Mouse (Mus musculus) kidney, embryonic 15.5 days (tissue): ENCODE data around the gene 4833423E24Rik. TPM values are rescaled to one million over a fixed set of nuclear protein-coding genes. Genes with fewer than 3 reads are reported as not detected.

Experiments
- ATAC-seq: fragments of 200-750 bp; cut with Nextera tagmentation; replicated peaks from 2 replicates; pipeline ENCODE4 v1.8.0; 2017; ENCODE audit warnings: moderate TSS enrichment; ENCODE audit not compliant: low FRiP score
- H3K27ac ChIP-seq: fragments of 300-500 bp; sonication (generic); 2 replicates; pipeline ENCODE4 v1.5.1; 2015; ENCODE audit warnings: mild to moderate bottlenecking, inconsistent platforms
- H3K27me3 ChIP-seq: fragments of 300-500 bp; sonication (generic); 2 replicates; pipeline ENCODE4 v1.6.1; 2015; ENCODE audit warnings: inconsistent platforms
- H3K36me3 ChIP-seq: fragments of 300-500 bp; sonication (generic); 2 replicates; pipeline ENCODE4 v1.6.1; 2015; ENCODE audit warnings: inconsistent platforms
- H3K4me1 ChIP-seq: fragments of 300-500 bp; sonication (generic); 2 replicates; pipeline ENCODE4 v1.6.1; 2015; ENCODE audit warnings: inconsistent platforms
- H3K4me2 ChIP-seq: fragments of 300-500 bp; sonication (generic); 2 replicates; pipeline ENCODE4 v1.6.1; 2015; ENCODE audit warnings: moderate library complexity, mild to moderate bottlenecking, inconsistent platforms
- H3K4me3 ChIP-seq: fragments of 300-500 bp; sonication (generic); replicated peaks from 2 replicates; pipeline ENCODE4 v1.5.1; 2015; ENCODE audit warnings: mild to moderate bottlenecking, inconsistent platforms
- H3K9ac ChIP-seq: fragments of 300-500 bp; sonication (generic); 2 replicates; pipeline ENCODE4 v1.6.1; 2015; ENCODE audit warnings: mild to moderate bottlenecking, inconsistent platforms
- H3K9me3 ChIP-seq: fragments of 300-500 bp; sonication (generic); replicated peaks from 2 replicates; pipeline ENCODE4 v1.6.1; 2016; ENCODE audit warnings: inconsistent platforms
- WGBS: fragments of 180-500 bp; shearing (Covaris S2); methylation state at CpG from one replicate; pipeline ENCODE4 v1.1.7; 2015; ENCODE audit warnings: mixed read lengths; 5-methylcytosine and 5-hydroxymethylcytosine counted together
- polyA plus RNA-seq: library from polyadenylated mRNA; unstranded; fragments of >200 nt; fragmentation: Nextera tagmentation; extraction: Ambion mirVana; gene quantifications from 2 replicates; pipeline ENCODE4 v1.2.1, GENCODE M21; 2015

4833423E24Rik gene
- polyA plus RNA-seq, 1 experiment from 2014 or later, result not detected

GRCm38 (mm10) chr2:85442546-85442945 is 76.3 kb downstream of the 4833423E24Rik start:
- Histone ChIP-seq H3K27me3 (no peaks in the 10 kb centered on the region), H3K4me2 (no peak overlapping the region), H3K4me3 (no peak overlapping the region), H3K36me3 (no peaks in the 10 kb centered on the region), H3K4me1 (no peaks in the 10 kb centered on the region), H3K9me3 (no peaks in the 10 kb centered on the region), H3K9ac (no peak overlapping the region), H3K27ac (no peak overlapping the region)
- no peak for ATAC-seq

- Histone ChIP-seq H3K27ac (no peak within 1 kb of the TSS), H3K27me3 (no peaks in the 10 kb centered on the region), H3K9me3 (no peaks in the 10 kb centered on the region), H3K4me1 (no peaks in the 10 kb centered on the region), H3K9ac (no peak within 1 kb of the TSS), H3K4me3 (no peak within 1 kb of the TSS), H3K36me3 (no peaks in the 10 kb centered on the region), H3K4me2 (no peak within 1 kb of the TSS)
- 85% methylated on average over 3 of the region's 3 CpGs for WGBS
- ATAC-seq, result no peak
Observed at GRCm38 (mm10) chr2:85436351-85436750, 82.5 kb downstream of the 4833423E24Rik start, which contains the start of gene Olfr994. Gene Olfr994 (minus strand): TSS chr2:85436451.

Other genes starting within 250 kb of the 4833423E24Rik start
- not detected in 2 replicates for gene Olfr987, start 179.7 kb downstream of the 4833423E24Rik start, polyA plus RNA-seq
- gene Olfr988, start 155.8 kb downstream of the 4833423E24Rik start, polyA plus RNA-seq, result not detected in 2 replicates
- not detected in 2 replicates for gene Olfr992, start 109.6 kb downstream of the 4833423E24Rik start, polyA plus RNA-seq
- gene Olfr993, start 104.1 kb downstream of the 4833423E24Rik start, polyA plus RNA-seq, result not detected in 2 replicates
- not detected in 2 replicates for gene Olfr994, start 82.6 kb downstream of the 4833423E24Rik start, polyA plus RNA-seq
- gene Olfr995, start 75.4 kb downstream of the 4833423E24Rik start, polyA plus RNA-seq, result not detected in 2 replicates
- not detected in 2 replicates for gene Olfr996, start 60.2 kb upstream of the 4833423E24Rik start, polyA plus RNA-seq
- not detected in 2 replicates for gene Olfr998, start 69.9 kb upstream of the 4833423E24Rik start, polyA plus RNA-seq
- gene Olfr1000, start 92.9 kb upstream of the 4833423E24Rik start, polyA plus RNA-seq, result not detected in 2 replicates
- gene Olfr1002, start 131.7 kb upstream of the 4833423E24Rik start, polyA plus RNA-seq, result not detected in 2 replicates
- gene Olfr154, start 145.4 kb upstream of the 4833423E24Rik start, polyA plus RNA-seq, result not detected in 2 replicates
- not detected in 2 replicates for gene Olfr1006, start 159.7 kb upstream of the 4833423E24Rik start, polyA plus RNA-seq
- not detected in 2 replicates for gene Olfr1008, start 170.4 kb upstream of the 4833423E24Rik start, polyA plus RNA-seq
- not detected in 2 replicates for gene Olfr1009, start 196.4 kb upstream of the 4833423E24Rik start, polyA plus RNA-seq
- gene Olfr1012, start 243.7 kb upstream of the 4833423E24Rik start, polyA plus RNA-seq, result not detected in 2 replicates
- gene Olfr1013, start 248.1 kb upstream of the 4833423E24Rik start, polyA plus RNA-seq, result not detected in 2 replicates